ENCODE assay signal across 19 mouse cellular contexts in the genomic region with DNA sequence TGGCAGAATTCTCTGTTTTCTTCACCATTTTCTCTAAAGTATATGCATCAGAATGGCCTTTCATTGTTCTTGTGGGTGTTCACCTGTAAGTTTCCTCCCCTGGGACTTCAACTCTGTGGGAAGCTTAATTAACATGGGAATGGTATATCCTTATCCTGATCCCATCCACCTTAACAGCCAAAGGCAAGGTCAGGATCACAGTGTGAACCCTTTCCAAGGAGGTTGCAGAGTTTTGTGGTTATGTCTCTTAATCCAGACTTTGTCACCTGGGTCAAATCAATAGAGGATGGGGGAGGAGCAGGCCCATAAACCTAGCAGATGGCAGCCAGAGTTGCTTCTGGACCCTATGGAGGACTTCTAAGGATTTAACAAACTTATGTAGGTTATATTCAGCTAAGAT.
"Had no signal": no experiment of that assay in that cellular context is flagged by ENCODE, and none has a peak within 500 bp of the region (broad histone marks: within the 10 kb centered on the region; RNA-seq: fewer than 3 reads in every experiment).

No protein-coding gene starts in this region.

- H3K4me2 ChIP-seq: lung, embryonic 14.5 days; midbrain, embryonic 12.5 days; neural tube, embryonic 13.5 days; neural tube, embryonic 15.5 days had no signal

- H3K4me1 ChIP-seq: midbrain, embryonic 10.5 days; midbrain, embryonic 12.5 days; neural tube, embryonic 13.5 days; neural tube, embryonic 15.5 days had no signal

- H3K9ac ChIP-seq: lung, embryonic 14.5 days; midbrain, embryonic 12.5 days; neural tube, embryonic 13.5 days; neural tube, embryonic 15.5 days had no signal

- H3K36me3 ChIP-seq: midbrain, embryonic 10.5 days; midbrain, embryonic 12.5 days; neural tube, embryonic 13.5 days; neural tube, embryonic 15.5 days had no signal

- H3K9me3 ChIP-seq: midbrain, embryonic 10.5 days; midbrain, embryonic 12.5 days; neural tube, embryonic 13.5 days; neural tube, embryonic 15.5 days had no signal

- H3K27ac ChIP-seq: midbrain, embryonic 10.5 days; midbrain, embryonic 12.5 days; neural tube, embryonic 13.5 days; neural tube, embryonic 15.5 days had no signal

- ATAC-seq: midbrain, embryonic 16.5 days had no signal

- H3K27me3 ChIP-seq: midbrain, embryonic 12.5 days; neural tube, embryonic 13.5 days; neural tube, embryonic 15.5 days had no signal

- H3K4me3 ChIP-seq: midbrain, embryonic 10.5 days; midbrain, embryonic 12.5 days; myocyte; neural tube, embryonic 13.5 days; neural tube, embryonic 15.5 days had no signal

- DNase-seq: lung, adult 18-20 months; lung, embryonic 14.5 days; lung, postnatal 10 days; lung, postnatal 4 days; midbrain, embryonic 14.5 days; retina, postnatal 1 day; right cerebral cortex, adult 18-20 months; right cerebral cortex, postnatal 25 days; right cerebral cortex, postnatal 4 days; spleen, adult 18-20 months; thymus, adult 18-20 months; thymus, postnatal 25 days; thymus, postnatal 4 days had no signal
